Mouse (Mus musculus) myocyte (in vitro differentiated cells): ENCODE results near the gene Sc5d. TPM values are rescaled to one million over a fixed set of nuclear protein-coding genes. Genes with fewer than 3 reads are reported as not detected.

Source experiments
- H3K27me3 ChIP-seq: one replicate; pipeline ENCODE4 v1.6.1; 2011; ENCODE audit not compliant: control insufficient read depth, insufficient read depth, insufficient read length
- H3K36me3 ChIP-seq: one replicate; pipeline ENCODE4 v1.6.1; 2011; ENCODE audit not compliant: control insufficient read depth, insufficient read depth
- H3K4me2 ChIP-seq: one replicate; pipeline ENCODE4 v1.6.1; 2011; ENCODE audit warnings: low read depth, control low read depth
- H3K4me3 ChIP-seq: one replicate; pipeline ENCODE4 v1.5.1; 2011; ENCODE audit warnings: mild to moderate bottlenecking, control low read depth, moderate library complexity
- H3K79me2 ChIP-seq: one replicate; pipeline ENCODE4 v1.6.1; 2011; ENCODE audit not compliant: control insufficient read depth, insufficient read depth
- H3ac ChIP-seq: one replicate; pipeline ENCODE4 v1.6.1; 2011; ENCODE audit not compliant: control insufficient read depth, insufficient read length
- CEBPB ChIP-seq: IDR thresholded peaks from 2 replicates; pipeline ENCODE4 v1.6.1; 2011; ENCODE audit warnings: mild to moderate bottlenecking, moderate library complexity; ENCODE audit not compliant: poor library complexity, insufficient read depth, severe bottlenecking
- E2F4 ChIP-seq: IDR thresholded peaks from one replicate; pipeline ENCODE4 v1.6.1; 2011; ENCODE audit warnings: mild to moderate bottlenecking, control low read depth, moderate library complexity; ENCODE audit not compliant: insufficient read depth
- MAX ChIP-seq: IDR thresholded peaks from one replicate; pipeline ENCODE4 v1.6.1; 2011; ENCODE audit warnings: low read depth, mild to moderate bottlenecking, control low read depth
- MYOD1 ChIP-seq, 3 experiments: IDR thresholded peaks; one replicate each; pipeline ENCODE4 v1.6.1; 2011; ENCODE audit warnings: control low read depth in 2 of 3, low read depth in 2 of 3, mild to moderate bottlenecking in 2 of 3, moderate library complexity in 1 of 3; ENCODE audit not compliant: insufficient read length in 2 of 3, control insufficient read depth in 1 of 3
- MYOG ChIP-seq, 3 experiments: IDR thresholded peaks; one replicate each; pipeline ENCODE4 v1.6.1; 2011; ENCODE audit warnings: control low read depth in 2 of 3, low read depth in 2 of 3, mild to moderate bottlenecking in 2 of 3; ENCODE audit not compliant: insufficient read length in 2 of 3, control insufficient read depth in 1 of 3, insufficient read depth in 1 of 3
- POLR2A ChIP-seq: IDR thresholded peaks from one replicate; pipeline ENCODE4 v1.6.1; 2011; ENCODE audit warnings: low read depth, mild to moderate bottlenecking, control low read depth, moderate library complexity; ENCODE audit not compliant: insufficient read length
- POLR2AphosphoS2 ChIP-seq: IDR thresholded peaks from one replicate; pipeline ENCODE4 v1.6.1; 2011; ENCODE audit warnings: low read depth, control low read depth; ENCODE audit not compliant: insufficient read length
- REST ChIP-seq: IDR thresholded peaks from one replicate; pipeline ENCODE4 v1.6.1; 2011; ENCODE audit warnings: mild to moderate bottlenecking, control low read depth, moderate library complexity; ENCODE audit not compliant: insufficient read depth, insufficient read length
- SRF ChIP-seq: IDR thresholded peaks from one replicate; pipeline ENCODE4 v1.6.1; 2011; ENCODE audit warnings: low read depth; ENCODE audit not compliant: control insufficient read depth, insufficient read length
- TCF12 ChIP-seq: IDR thresholded peaks from one replicate; pipeline ENCODE4 v1.6.1; 2011; ENCODE audit warnings: mild to moderate bottlenecking, control low read depth; ENCODE audit not compliant: poor library complexity, insufficient read depth, severe bottlenecking
- TCF3 ChIP-seq: IDR thresholded peaks from one replicate; pipeline ENCODE4 v1.6.1; 2011; ENCODE audit warnings: low read depth, control low read depth; ENCODE audit not compliant: insufficient read length
- USF1 ChIP-seq: IDR thresholded peaks from one replicate; pipeline ENCODE4 v1.6.1; 2011; ENCODE audit warnings: low read depth, mild to moderate bottlenecking, control low read depth, moderate library complexity
- polyA plus RNA-seq: library from polyadenylated mRNA; unstranded; fragments of >200 nt; fragmentation: generic; extraction: Trizol; gene quantifications from one replicate; pipeline ENCODE4 v1.2.1, GENCODE M21; 2012; ENCODE audit warnings: missing spikeins

Sc5d gene
- polyA plus RNA-seq: 18.6 TPM

DNA sequence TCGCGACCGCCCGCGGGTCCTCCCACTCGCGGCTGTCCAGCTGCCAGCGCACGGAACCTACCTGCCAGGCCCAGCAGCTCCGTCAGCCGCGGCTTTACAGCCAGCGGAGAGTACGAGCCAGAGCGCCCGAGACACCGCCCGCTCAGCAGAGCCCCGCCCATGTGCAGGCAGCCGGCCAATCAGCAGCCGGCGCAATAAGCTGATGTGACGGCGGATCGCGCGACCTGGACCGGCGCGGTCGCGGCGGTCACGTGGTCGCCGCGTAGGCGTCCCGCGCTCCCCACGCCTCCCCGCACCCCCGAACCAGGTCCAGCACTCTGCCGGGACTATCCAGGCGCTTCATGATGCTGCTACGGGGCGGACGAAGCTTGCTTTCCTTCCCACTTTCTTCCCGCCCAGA, at the start of gene Sc5d:
Gene Sc5d, minus strand, starts transcription at position 112 of the 400 bp plus-strand sequence.
- TF ChIP-seq USF1 (peak; percentile 83), MYOG (IDR thresholded peaks at IDR 0.05; ENCODE audit: control insufficient read depth in 1 of 3, insufficient read depth in 1 of 3, insufficient read length in 2 of 3, low read depth in 2 of 3) (no peak), TCF3 (no peak), POLR2AphosphoS2 (peak; percentile 81), POLR2A (peak; percentile 94), MYOD1 (IDR thresholded peaks at IDR 0.05; ENCODE audit: control insufficient read depth in 1 of 3, insufficient read length in 2 of 3, low read depth in 2 of 3) (peak in 1 of 3 experiments; percentile 22), SRF (peak; percentile 62)
- peaks cover 37% of the 10 kb centered on the region for H3K79me2 ChIP-seq
- H3ac ChIP-seq: peak within 1 kb of the TSS; percentile 41
- H3K36me3 ChIP-seq: peaks cover 5% of the 10 kb centered on the region
- H3K27me3 ChIP-seq: no peaks in the 10 kb centered on the region
- peak within 1 kb of the TSS; percentile 61 for H3K4me3 ChIP-seq
- H3K4me2 ChIP-seq: peak within 1 kb of the TSS; percentile 78

DNA sequence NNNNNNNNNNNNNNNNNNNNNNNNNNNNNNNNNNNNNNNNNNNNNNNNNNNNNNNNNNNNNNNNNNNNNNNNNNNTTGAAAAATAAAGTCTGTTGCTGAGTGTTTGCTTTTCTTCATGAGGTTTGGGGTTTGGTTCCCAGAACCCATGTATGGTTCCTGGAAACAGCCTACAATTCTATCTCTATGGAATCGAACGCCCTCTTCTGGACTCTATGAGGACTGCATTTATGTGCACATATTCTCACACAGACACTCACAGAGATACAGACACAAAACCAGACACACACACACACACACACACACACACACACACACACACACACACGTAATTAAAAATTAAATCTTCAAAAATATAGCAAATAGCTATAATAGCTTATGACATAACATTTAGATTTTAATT, 47.3 kb upstream of the Sc5d start:
- no peaks in the 10 kb centered on the region for H3K79me2 ChIP-seq
- H3K36me3 ChIP-seq: no peaks in the 10 kb centered on the region
- H3K4me3 ChIP-seq: no peak overlapping the region
- no peak overlapping the region for H3ac ChIP-seq
- H3K27me3 ChIP-seq: peaks cover 5% of the 10 kb centered on the region
- no peak overlapping the region for H3K4me2 ChIP-seq
- no peak for TF ChIP-seq CEBPB

- Histone ChIP-seq H3K27me3 (peaks cover 22% of the 10 kb centered on the region), H3K79me2 (no peaks in the 10 kb centered on the region), H3K4me2 (no peak overlapping the region), H3ac (no peak overlapping the region), H3K4me3 (no peak overlapping the region), H3K36me3 (no peaks in the 10 kb centered on the region)
- no peak for TF ChIP-seq USF1
- TF ChIP-seq TCF12: no peak
- TF ChIP-seq POLR2A: no peak
- no peak for TF ChIP-seq SRF
- TF ChIP-seq MYOD1 (IDR thresholded peaks at IDR 0.05; ENCODE audit: control insufficient read depth in 1 of 3, insufficient read length in 2 of 3, low read depth in 2 of 3): no peak
- no peak for TF ChIP-seq TCF3
- no peak for TF ChIP-seq MAX
- no peak for TF ChIP-seq E2F4
- TF ChIP-seq REST: no peak
- TF ChIP-seq MYOG (IDR thresholded peaks at IDR 0.05; ENCODE audit: control insufficient read depth in 1 of 3, insufficient read depth in 1 of 3, insufficient read length in 2 of 3, low read depth in 2 of 3): no peak
- no peak for TF ChIP-seq POLR2AphosphoS2
- no peak for TF ChIP-seq CEBPB
Observed at GRCm38 (mm10) chr9:42303894-42304293, 39.8 kb upstream of the Sc5d start.

DNA sequence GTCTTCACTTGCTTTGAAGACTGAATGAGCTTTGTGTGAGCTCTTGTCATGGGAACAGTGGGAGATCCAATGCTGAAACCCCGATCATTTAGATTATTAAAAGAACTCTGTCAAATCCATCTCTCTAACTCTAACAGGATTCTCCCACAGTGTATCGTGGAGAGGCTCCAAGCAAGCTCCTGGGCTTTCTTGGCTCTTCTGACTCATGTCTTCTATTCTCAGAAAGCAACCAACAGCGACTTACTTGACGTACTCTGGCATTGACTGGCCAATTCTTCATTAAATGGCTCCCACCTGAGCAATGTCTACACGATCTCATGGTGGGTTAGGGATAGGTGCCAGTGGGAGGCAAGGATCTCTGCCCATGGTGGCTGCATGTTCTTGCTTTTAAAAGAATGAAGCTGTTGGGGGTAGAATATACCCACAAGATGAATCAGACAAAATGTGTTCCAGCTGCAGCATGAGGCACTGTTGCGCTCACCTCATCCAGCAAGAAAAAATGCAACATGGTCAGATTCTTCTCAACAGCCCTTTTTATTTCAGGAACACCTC, 37.1 kb upstream of the Sc5d start:
- H3K79me2 ChIP-seq: no peaks in the 10 kb centered on the region
- no peak for TF ChIP-seq SRF
- TF ChIP-seq MYOD1 (IDR thresholded peaks at IDR 0.05; ENCODE audit: control insufficient read depth in 1 of 3, insufficient read length in 2 of 3, low read depth in 2 of 3): no peak
- TF ChIP-seq POLR2AphosphoS2: no peak
- TF ChIP-seq MAX: no peak
- TF ChIP-seq USF1: no peak
- TF ChIP-seq POLR2A: no peak
- no peak for TF ChIP-seq E2F4
- no peak for TF ChIP-seq CEBPB
- TF ChIP-seq TCF3: no peak
- TF ChIP-seq MYOG (IDR thresholded peaks at IDR 0.05; ENCODE audit: control insufficient read depth in 1 of 3, insufficient read depth in 1 of 3, insufficient read length in 2 of 3, low read depth in 2 of 3): no peak

DNA sequence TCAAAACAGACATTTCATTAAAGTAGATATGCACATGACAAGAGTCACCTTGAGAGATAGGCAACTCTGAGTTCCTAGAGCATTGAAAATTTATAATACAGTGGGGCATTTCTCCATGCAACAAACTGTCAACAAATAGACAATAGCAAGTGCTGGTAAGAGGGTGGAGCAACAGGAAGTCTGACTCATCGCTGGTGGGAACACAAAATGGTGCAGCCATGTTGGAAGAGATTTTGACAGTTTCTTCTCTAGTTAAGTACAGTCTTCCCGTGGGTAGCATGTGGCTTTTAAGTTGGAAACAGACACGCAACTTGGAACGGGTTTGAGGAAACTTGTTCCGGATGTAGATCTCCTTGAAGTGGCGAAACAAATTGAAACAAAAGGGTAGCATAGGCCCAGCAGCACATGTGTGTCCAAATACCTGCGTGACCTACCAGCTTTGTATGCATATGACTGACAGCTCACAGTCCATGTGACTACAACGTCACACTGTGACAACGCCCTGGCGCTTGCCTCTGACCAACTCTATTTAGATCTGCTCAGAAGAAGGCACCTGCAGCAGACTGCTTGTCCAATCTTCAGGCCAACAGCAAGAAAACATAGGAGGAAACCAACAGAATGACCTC, 32.4 kb upstream of the Sc5d start:
- H3K36me3 ChIP-seq: no peaks in the 10 kb centered on the region
- no peak for TF ChIP-seq MYOG (IDR thresholded peaks at IDR 0.05; ENCODE audit: control insufficient read depth in 1 of 3, insufficient read depth in 1 of 3, insufficient read length in 2 of 3, low read depth in 2 of 3)
- no peak for TF ChIP-seq CEBPB
- no peak for TF ChIP-seq POLR2AphosphoS2
- TF ChIP-seq SRF: no peak
- TF ChIP-seq REST: no peak
- TF ChIP-seq TCF3: no peak
- TF ChIP-seq USF1: no peak
- H3ac ChIP-seq: no peak overlapping the region

More for the DNA sequence above, 37.1 kb upstream of the Sc5d start:
- Histone ChIP-seq H3K4me2 (no peak overlapping the region), H3K36me3 (no peaks in the 10 kb centered on the region), H3K27me3 (peaks cover 22% of the 10 kb centered on the region), H3K4me3 (no peak overlapping the region), H3ac (no peak overlapping the region)

More for the DNA sequence above, 32.4 kb upstream of the Sc5d start:
- no peak overlapping the region for H3K4me3 ChIP-seq
- no peaks in the 10 kb centered on the region for H3K79me2 ChIP-seq
- H3K27me3 ChIP-seq: peaks cover 13% of the 10 kb centered on the region
- H3K4me2 ChIP-seq: no peak overlapping the region
